Mouse (Mus musculus) neural tube, embryonic 10.5 days (tissue): ENCODE measurements around the gene Mrpl20.
"Not testable (repeated sequence)": the region's sequence is repeated elsewhere in the genome, so short reads cannot be mapped to it uniquely, and the experiment has no call there.

Source experiments
- DNase-seq: peaks from one replicate; pipeline ENCODE4 v3.0.0-alpha.2; 2017; ENCODE audit warnings: low spot score; ENCODE audit errors: extremely low spot score

The Mrpl20 gene

DNA sequence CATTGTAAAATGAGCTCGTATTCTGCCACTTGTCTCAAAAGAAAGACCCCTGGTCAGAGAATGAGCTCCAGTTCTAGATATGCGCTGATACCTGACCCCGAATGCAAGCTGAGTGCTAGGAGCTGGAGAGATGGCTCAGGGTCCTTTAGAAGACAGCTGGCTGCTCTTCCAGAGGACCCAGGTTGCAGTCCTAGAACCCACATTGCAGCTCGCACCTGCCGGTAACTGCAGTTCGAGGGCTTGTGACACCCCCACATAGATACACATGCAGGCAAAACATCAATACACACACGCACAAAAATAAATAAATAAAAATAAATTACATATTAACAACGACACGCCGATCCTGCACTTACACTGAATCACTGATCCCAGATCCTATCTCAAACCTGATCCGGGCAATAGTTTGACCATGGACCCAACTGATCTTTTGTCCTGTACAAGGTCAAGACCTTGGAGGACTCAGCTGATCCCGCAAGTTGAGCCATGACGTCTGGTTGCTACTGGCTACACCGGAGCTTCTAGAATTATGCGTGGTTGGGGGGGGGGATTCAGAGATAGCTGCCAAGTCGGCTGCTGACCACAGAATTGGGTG is 19.1 kb upstream of the Mrpl20 start:
- DNase-seq = no peak

DNA sequence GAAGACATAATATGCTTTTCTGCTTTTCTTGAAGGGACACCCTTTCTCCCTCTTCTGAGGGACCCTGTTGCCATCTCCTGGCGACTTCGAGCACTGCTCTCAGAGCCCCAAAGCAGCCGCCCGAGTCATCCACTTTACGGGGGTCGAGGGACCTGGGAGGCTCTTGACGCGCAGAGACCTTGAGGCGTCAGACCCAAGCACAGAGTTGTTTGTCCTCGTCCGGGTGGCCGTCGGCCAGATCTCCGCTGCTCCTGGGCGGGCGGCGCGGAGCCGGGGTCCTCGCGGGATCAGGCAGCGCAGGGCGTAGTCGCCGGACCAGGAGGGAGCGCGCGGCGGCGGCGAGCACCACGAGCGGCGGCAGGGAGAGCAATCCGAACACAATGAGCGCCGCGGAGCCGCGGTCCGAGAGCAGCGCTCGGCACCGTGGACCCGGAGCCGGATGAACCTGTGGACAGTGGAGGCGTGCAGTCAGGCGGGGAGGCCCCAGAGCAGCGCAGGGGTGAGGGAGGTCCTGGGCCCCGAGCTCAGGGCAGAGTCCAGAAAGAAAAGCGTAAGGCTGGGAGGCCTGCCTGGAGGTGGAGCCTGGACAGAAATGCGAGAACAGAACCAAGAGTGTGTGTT is 18.5 kb upstream of the Mrpl20 start:
- DNase-seq = peak; percentile 87

DNA sequence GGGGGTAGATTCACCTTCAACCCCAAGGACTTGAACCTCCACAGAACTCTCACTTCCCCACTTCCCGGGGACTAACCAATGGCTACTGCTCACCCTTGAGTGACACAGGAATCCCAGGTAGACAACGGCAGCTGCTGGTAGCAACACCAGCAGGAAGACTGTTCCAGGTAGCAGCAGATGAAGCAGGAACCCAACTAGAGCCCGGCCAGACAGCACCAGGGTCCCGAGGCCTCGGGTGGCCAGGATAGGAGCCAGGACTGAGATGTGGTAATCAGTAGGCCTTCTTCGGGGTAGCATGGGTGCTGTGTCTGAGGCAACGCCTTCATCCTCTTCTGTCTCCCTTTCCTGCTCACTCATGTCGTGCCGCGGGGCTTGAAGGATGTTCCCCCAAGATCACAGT is 17.4 kb upstream of the Mrpl20 start:
- DNase-seq = no peak

DNA sequence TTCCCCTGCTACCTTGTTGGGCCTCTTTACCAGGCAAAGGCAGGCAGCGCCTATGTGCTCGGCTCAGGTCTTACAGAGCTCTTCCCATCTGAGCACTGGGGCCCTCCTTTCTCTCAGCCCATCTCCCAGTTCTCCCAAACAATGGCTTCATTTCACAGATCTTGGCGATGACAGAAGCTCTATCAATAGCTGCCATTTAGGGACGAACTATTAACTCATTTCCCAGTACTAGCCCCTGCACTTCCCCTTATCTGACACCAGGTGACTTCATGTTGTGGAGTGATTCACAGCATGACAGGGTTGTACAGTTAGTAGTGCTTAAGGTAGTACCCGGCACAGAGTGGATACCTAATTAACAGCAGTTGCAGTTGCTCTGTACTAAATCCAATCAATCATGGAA is 16.9 kb upstream of the Mrpl20 start, which contains the start of gene Tmem88b:
Gene Tmem88b, minus strand, starts transcription at position 56 of the 400 bp plus-strand sequence.
- DNase-seq = no peak

DNA sequence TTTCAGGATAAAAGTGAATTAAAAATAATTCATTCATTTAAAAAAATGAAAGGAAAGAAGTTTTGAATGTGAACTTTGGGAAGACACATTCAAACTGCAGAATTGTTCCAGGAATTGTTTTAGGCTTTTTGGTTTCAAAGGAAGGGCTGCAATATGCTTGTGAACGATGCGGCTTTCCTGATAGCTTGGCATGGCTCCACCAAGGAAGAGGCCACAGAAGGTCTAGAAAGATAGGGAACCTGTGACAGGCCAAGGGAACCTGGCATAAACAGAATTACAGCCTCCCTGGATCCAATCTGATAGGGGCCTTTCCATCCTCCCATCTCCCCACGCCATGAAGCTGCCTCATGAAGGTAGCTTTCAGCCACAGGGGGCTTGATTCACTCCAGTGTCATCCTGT is 14.4 kb upstream of the Mrpl20 start:
- no peak for DNase-seq

DNA sequence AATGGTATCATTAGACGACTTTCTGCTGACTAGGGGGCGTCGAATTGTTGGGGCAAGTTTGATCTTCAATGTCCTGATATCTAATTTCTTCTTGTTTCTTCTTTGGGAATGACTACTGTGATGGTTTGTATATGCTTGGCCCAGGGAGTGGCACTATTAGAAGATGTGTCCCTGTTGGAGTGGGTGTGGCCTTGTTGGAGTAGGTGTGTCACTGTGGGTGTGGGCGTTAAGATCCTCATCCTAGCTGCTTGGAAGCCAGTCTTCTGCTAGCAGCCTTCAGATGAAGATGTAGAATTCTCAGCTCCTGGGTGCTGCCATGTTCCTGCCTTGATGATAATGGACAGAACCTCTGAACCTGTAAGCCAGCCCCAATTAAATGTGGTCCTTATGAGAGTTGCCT is 13.8 kb upstream of the Mrpl20 start:
- DNase-seq = not testable (repeated sequence)

DNA sequence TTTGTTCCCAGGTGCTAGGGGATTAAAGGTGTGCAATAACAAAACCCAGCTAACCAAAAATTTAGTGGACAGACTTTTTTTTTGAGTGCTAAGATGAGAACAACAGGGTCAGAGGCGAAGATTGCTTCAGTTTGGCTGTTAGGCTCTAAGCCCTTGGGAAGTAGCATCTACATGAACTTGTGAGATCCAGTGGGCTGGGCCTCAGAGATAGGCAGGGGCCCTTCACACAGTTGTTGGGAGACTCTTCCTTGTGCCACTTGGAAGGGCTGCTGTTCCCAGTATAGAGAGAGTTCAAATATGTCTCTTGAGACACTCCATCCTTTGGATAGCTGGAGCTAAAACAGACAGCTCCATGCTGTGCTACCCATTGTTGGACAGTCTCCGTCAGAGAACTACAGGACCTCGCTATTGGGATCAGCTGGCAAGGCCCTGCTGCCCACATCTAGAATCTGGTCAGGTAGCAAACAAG is 12.6 kb upstream of the Mrpl20 start, which contains the start of gene Ankrd65:
Gene Ankrd65, plus strand, starts transcription at position 419 of the 469 bp plus-strand sequence.
- DNase-seq = no peak

DNA sequence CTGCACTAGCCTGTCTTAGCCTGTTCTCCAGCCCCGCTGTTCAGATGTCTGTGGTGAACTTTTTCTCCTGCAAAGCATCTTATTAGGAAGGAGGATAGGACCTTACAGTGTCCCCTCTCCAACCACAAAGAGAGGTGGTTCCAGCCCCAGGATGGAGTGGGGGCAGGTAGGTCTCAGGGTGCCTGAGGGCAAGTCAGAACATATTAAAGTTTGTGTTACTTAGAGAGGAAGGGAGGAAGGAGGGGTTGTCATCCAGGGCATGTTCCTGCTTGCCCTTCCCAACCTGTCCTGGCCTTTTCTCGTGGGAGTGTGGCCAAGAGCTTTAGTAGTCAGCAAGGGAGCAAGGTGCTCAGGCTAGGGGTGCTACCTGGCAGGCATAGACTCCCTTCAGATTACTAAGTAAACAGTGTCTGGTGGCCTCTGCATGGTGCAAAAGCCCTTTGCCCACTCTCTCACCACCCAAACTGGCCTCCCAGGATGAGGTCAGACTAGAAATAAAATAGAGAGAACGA is 12.0 kb upstream of the Mrpl20 start:
- no peak for DNase-seq

DNA sequence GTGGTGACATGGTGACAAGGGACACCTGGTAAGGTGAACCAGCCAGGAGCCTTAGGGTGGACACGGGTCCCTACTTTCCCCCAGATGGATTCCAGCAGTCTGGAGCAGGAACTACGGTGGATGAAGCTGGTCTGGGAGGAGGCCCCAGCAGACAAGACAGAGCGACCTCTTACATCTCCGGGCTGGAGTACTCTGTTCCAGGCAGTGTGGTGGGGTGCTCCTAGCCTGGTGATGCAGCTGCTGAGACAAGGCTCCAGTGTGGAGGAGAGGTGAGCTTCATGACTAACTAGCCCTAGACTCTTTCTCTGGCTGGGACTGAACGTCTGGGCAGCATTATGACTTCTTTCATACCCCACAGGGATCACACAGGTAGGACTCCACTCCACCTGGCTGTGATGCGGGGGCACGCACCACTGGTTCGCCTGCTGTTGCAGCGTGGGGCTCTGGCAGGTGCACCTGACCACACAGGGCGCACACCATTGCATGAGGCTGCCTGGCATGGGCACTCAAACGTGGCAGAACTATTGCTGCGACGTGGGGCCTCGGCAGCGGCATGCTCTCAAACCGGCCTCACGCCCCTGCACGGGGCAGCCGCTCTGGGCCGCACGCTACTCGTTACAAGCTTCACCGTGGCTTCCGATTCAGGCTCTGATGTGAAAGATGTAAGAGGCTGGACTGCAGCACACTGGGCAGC is 11.3 kb upstream of the Mrpl20 start:
- no peak for DNase-seq

DNA sequence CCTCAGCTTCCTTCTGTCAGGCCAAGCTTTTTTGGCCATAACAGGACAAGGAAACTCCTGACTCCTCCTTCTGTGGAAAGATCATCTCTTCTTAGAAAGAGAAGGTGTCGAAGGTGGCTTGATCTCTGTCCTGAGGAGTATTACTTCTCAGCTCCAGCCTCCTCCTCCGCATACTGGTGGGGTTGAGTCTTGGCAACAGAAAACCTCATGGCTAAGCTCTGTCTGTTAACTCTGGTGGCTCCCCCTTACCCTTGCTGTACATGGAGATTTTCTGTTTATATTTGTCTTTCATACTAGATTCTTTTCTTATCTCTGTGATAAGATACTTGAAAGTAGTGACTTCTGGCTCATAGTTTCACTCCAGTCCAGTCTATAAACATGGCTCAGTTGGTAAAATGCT is 8.9 kb upstream of the Mrpl20 start:
- no peak for DNase-seq

DNA sequence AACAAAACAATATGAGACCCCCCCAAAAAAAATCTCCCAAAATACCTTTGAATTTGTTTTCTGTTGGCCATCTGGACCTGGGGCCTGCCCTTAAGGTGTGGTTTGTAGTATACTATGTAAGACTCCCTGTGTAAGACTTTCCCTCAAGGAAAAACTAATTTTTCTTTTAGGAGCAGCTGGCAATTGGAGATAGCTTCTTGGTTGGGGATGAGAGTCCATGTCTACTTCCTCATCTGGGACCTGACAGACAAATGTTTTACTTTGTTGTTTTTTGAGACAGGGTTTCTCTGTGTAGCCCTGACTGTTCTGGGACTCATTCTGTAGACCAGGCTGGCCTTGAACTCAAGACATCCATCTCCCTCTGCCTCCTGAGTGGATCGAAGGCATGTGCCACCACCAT is 603 bp upstream of the Mrpl20 start:
- no peak for DNase-seq

DNA sequence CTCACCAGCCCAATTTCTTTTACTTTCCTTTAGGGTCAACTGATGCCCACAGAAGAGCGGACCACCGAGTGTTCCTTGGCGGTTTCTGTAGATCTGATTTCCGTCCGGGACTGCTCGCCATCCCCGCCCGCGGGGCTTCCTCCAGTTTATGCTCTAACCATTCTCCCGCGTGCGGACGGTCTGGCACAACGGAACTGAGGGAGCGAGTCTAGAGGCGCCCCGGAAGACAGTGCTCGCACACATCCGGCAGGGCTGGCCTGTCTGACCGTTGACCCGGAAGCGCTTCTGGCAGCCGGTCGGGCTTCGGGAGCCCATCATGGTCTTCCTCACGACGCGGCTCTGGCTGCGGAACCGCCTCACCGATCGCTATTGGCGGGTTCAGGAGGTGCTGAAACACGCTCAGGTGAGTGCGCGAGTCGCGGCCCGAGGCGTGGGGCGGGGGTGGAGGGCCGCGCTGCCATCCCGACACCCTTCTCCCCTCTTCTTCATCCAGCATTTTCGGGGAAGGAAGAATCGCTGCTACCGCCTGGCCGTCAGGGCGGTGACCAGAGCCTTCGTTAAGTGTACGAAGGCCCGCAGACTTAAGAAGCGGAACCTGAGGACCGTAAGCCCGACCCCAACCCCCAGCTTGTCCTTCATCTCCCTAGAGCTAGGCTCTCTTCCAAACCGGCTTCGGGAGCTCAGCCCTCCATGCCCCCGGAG is 813 bp downstream of the Mrpl20 start:
- DNase-seq = peak; percentile 97

DNA sequence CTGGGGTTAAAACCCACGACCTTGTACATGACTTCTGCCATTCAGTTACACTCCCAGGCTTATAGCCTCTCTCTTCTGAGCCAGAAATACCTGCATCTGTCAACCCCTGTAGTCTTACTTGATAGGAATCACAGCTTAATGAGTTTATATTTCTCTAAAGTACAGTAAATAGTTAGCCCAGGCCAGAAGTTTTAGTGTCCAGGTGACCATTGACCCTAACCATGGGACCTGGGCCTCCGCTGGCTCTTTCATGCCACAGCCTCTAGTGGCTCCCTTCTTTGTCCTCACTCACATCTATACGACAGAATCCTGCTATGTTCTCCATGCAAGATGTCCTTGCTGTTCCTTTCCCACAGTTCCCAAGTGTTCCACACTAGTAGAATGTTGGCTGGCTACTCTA is 5.2 kb downstream of the Mrpl20 start:
- DNase-seq = no peak

DNA sequence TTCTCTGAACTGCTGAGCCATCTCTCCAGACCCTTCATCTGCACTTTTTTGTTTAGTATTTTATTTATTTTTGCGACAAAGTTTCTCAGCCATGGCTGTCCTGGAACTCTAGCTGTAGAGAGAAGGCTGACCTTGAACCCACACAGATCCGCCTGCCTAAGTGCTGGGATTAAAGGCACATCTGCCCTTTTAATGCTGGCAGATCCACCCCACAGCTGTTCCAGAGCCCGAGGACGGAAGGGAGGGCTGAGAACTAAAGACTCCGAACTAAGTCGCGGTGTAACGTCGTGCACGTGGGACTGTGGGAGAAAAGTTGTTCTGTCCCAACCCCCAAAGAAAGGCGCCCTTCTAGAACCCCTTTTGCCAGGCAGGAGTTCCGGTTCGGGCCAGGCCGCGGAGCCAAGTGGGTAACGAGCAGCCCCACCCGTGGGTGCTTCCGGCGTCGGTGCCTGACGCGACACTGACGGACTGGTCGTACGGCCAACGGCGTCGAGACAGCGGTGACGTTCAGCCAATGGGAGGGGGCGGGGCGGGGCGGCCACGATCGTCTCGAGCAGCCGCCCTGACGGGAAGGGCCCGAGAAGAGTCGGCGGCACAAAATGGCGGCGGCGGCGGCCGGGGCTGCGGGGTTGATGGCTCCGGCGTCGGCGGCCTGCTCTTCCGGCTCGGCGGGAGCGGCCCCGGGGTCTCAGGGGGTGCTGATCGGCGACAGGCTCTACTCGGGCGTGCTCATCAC is 9.4 kb downstream of the Mrpl20 start, which contains the start of gene Ccnl2:
Gene Ccnl2, plus strand, starts transcription at position 561 of the 736 bp plus-strand sequence.
- DNase-seq = peak; percentile 96

DNA sequence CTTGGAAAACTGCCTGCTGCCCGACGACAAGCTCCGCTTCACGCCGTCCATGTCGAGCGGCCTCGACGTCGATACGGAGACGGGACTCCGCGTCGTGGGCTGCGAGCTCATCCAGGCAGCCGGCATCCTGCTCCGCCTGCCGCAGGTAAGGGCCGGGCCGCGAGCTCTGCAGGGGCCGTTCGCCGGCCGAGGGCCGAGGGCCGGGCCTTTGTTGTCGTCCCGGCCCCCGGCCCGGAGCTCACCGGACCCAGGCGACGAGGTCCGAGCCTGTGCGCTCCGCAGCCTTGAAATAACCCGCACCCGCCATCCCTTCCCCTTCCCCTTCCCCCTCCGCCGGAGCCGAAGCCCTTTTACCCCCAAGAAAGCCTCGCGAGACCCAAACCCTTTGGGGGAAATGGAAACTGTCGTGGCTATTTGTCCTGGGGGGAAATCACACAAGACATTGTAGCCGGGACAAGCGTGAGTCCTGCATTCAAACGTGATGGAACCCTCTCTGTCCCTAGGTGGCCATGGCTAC is 10.0 kb downstream of the Mrpl20 start:
- DNase-seq = peak; percentile 57

DNA sequence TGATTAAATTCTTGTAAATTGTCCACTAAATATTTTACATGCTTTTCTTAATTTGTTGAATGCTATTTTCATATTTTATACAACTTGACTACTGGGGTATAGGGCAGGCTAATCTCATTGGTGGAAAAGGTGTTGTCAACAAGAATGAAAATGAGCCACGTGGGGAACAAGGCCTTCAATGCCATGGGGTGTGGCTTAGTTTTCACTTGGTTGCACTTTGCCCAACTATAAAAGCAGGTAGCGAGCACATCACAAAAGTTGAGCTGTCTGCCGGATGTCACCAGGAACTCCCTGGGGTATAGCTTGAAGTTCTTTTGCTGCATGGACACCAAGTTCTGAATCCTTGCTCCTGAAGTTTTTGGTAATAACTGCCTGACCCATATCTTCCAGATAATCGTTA is 14.9 kb downstream of the Mrpl20 start:
- no peak for DNase-seq

DNA sequence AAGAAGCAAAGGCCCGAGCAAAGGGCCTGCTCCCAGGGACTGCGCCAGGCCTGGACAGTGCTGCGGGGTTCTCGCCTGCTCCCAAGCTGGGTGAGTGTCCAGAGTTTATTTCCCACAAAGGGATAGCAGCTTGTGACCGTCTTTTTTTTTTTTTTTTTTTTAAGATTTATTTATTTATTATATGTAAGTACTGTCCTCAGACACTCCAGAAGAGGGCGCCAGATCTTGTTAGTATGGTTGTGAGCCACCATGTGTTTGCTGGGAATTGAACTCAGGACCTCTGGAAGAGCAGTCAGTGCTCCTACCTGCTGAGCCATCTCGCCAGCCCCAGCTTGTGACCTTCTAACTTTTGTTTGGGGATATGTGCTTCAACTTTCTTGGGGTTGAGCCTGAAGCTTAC is 18.3 kb downstream of the Mrpl20 start:
- no peak for DNase-seq

DNA sequence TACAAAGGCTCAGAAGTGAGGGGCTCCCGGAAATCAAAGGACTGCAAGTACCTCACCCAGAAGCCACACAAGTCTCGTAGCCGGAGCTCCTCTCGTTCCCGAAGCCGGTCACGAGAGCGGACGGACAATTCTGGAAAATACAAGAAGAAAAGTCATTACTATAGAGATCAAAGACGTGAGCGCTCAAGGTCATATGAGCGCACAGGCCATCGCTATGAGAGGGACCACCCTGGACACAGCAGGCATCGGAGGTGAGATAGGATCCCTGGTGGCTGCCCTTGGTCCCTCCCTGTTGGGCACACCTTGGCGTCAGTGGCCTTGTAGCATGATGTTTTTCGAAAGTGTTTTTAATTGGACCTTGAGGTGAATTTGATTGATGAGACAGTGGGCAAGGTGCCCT is 20.8 kb downstream of the Mrpl20 start:
- no peak for DNase-seq

DNA sequence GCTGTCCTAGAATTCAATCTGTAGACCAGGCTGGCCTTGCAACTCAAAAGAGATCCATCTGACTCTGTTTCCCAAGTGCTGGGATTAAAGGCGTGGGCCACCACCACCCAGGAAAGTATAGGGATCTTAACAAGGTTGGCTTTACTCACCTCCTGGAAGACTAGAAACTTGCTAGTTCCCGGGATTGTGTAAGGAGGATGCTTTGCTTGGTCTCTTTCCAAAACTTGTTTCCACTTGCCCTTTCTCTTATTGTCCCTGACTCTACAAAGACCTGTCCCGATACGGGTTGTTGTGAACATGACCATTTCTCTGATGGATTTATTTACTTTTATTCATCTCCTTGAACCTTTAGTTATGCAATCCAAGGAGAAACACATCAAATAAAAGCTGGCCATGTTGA is 27.2 kb downstream of the Mrpl20 start:
- DNase-seq = no peak

DNA sequence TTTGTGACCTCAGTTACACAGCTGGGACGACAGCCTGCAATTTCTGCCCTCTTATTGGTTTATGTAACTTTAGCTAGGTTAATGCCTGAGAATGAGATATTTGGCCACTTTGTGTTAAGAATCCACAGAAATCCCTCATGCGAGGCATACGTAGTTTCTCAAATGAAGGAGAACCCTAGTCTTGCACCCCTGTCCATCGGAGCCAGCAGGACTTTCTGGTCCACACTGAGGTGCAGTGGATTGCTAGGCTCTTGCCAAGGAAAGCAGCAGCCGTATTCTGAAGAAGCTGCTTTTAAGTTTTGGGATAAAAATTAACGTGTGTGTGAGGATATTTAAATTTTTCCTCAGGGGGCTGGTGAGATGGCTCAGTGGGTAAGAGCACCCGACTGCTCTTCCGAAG is 27.9 kb downstream of the Mrpl20 start:
- DNase-seq = no peak
